Mouse (Mus musculus) hematopoietic stem cell, adult 5-6 weeks (primary cell): Measurements from ENCODE around the gene Ehmt2. TPM values are rescaled to one million over a fixed set of nuclear protein-coding genes. Genes with fewer than 3 reads are reported as not detected.

Experiments
- ATAC-seq, 2 experiments: fragments of 125-278 bp in 1 of 2; replicated peaks in 1 of 2; 2 replicates each; pipeline ENCODE4 v1.8.0; 2016 to 2017; ENCODE audit warnings: inconsistent platforms in 2 of 2, mild to moderate bottlenecking in 2 of 2, moderate number of reproducible peaks in 2 of 2, low read depth in 1 of 2, moderate TSS enrichment in 1 of 2; ENCODE audit not compliant: low FRiP score in 2 of 2, poor library complexity in 2 of 2, severe bottlenecking in 2 of 2, insufficient read depth in 1 of 2, low TSS enrichment in 1 of 2
- total RNA-seq: library from RNA; stranded (forward); fragments of 172-1452, 232-1000 nt; gene quantifications from 2 replicates; pipeline ENCODE4 v1.2.3, GENCODE M21; 2017

Ehmt2 gene
- total RNA-seq, 1 experiment from 2014 or later: 109 TPM

DNA sequence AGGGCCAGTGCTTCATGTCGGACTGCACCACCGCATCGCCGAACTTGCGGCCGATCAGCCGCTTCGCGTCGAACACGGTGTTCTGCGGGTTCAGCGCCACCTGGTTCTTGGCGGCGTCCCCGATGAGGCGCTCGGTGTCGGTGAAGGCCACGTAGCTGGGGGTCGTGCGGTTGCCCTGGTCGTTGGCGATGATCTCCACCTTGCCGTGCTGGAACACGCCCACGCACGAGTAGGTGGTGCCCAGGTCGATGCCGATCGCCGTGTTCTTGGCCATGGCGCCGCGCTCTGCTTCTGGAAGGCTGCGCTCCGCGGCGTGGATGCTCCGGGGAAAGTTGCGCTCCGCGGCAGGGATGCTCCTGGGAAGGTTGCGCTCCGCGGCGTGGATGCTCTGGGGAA lies 60.5 kb downstream of the Ehmt2 start:
- ATAC-seq: peak in 1 of 2 experiments; percentile 19; a peak in 1 of 4 replicates

DNA sequence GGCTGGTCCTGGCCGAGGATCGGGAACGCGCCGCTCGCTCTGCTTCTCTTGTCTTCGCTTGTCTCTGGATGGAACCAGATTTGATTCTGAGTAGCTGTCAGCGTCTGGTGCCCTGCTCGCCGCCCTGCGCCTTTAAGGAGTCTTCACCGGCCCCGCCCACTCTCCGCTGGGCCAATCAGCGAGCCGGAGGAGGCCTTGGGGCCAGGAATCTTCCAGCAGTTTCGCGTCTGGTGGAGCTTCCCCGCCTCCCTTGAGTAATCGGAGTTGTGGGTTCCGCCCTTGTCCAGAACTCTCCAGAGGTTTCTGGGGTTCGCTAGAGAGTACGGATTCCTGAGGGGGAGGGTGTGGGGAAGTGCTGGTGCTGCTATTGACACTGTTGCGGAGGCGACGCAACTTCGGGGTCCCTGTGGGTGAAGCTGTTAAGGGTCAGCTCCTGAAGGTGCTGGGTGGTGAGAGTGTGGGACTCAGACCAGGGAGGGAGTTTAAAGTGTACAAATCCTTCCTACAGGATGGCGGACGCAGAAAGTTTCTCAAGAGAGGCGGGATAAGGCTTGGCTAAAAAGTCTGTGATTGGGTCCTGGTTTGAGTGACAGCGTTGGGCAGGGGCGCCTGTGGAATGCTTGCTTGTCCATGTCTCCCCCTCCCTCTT lies 61.0 kb downstream of the Ehmt2 start, which contains the start of gene Hspa1b:
Gene Hspa1b, minus strand, starts transcription at position 109 of the 649 bp plus-strand sequence.
- ATAC-seq: peak; percentile 93

DNA sequence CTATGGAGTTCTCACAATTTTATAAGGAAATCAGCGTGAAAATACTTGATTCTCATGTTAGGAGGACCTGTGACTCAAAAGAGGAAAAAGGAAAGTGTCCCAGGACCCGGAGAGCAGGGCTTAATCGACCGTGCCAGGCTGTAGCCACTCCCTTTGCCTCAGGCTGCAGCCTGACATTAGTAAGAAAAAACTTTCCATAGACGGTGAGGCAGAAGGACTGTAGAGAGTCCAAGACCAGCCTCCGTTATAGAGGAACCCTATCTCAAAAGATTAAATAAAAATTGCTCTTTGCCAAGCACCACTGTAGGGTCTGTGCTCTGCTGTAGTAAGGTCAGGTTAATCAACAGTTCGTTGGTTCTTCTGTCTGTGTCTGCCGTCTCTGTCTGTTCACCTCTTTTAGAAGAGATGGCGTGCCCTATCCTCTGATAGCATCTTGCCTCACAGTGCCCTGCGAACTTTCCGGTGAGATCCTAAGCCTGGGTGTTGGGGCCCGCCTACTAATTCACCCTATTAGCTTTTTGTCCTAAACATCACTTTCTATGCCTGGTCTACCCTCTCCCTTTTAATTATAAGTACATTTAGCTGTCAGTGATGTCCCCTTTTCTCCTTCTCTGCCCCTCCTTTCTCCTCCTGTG lies 61.7 kb downstream of the Ehmt2 start:
- ATAC-seq: no peak

DNA sequence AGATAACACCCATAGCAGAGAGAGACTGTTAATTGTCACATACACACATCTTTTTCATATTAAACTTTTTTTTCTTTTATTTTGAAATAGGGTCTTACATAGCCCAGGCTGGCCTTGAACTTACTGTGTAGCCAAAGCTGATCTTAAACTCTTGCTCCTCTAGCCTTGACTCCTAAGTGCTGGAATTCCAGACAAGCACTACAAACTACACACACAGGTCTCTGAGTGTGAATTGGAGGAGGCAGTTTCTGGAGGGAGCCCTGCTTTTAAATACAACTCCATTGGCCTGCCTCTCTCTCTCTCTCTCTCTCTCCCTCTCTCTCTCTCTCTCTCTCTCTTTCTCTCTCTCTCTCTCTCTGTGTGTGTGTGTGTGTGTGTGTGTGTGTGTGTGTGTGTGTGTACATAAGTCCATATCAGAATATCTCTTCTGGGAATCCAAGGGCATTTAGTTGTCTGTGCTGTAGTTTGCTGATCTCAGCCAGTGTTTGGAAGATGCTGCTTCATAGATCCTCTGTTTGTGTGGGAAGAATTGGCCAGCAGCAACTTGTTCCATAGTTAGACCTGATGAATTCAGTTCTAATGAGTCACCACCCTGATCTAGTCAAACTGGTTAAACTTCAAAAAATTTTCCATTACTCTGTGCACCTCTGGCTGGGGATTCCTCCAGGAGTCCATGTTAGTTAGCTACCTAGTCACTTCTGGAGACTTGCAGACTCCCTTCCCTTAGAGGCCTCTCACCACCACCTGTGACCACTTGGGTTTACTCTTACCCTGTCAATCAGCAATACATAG lies 62.6 kb downstream of the Ehmt2 start:
- ATAC-seq: no peak

DNA sequence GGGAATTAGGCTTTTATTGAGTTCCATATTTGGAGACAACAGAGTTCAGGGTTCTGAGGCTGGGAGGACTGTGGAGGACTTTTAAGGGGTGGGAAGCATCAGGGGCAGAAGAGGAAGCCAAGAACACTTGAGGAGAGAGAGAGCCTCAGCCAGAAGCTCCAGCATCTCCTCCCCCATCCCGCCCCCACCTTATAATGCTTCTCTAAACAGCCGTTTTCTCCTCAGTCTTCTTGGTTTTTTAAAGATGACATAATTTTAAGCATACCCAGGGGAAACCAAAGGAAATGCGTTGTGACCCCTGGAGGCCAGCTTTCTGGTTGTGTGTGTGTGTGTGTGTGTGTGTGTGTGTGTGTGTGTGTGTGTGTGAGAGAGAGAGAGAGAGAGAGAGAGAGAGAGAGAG lies 63.9 kb downstream of the Ehmt2 start:
- no peak for ATAC-seq

DNA sequence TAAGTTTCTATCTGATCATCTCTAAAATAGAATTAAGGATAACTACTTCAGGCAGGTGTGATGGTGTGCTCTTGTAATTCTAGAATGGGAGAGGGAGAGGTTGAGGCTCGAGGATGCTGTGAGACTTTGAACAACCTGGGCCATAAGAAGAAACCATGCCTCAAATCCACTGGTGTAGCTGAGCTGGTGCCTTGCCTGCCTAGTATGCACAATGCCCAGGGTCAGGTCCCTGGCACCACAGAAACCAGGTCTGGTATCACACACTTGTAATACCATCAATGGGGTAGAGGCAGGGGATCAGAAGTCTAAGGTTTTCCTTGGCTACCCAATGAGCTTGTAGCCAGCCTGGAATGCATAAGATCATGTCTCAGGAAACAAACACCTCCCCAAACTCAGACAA lies 64.6 kb downstream of the Ehmt2 start:
- no peak for ATAC-seq

Other genes starting within 250 kb of the Ehmt2 start
- gene Tnxb, start 227.9 kb upstream of the Ehmt2 start, total RNA-seq: 0.05 TPM in 1 of 2 replicates, not detected in the other
- 1.0 and 1.4 TPM in 2 replicates for gene C4b, start 154.6 kb upstream of the Ehmt2 start, total RNA-seq
- not detected in 2 replicates for gene Cyp21a1, start 93.9 kb upstream of the Ehmt2 start, total RNA-seq
- gene Stk19, start 61.5 kb upstream of the Ehmt2 start, total RNA-seq: 26.7 and 35.4 TPM in 2 replicates
- 16.4 and 18.6 TPM in 2 replicates for gene Dxo, start 61.5 kb upstream of the Ehmt2 start, total RNA-seq
- 44.0 and 55.5 TPM in 2 replicates for gene Skiv2l, start 48.3 kb upstream of the Ehmt2 start, total RNA-seq
- 40.6 and 41.3 TPM in 2 replicates for gene Nelfe, start 48.1 kb upstream of the Ehmt2 start, total RNA-seq
- gene Cfb, start 36.0 kb upstream of the Ehmt2 start, total RNA-seq: not detected in 2 replicates
- 11.3 and 15.1 TPM in 2 replicates for gene Zbtb12, start 19.0 kb upstream of the Ehmt2 start, total RNA-seq
- not detected in 2 replicates for gene Gm20547, start 16.4 kb upstream of the Ehmt2 start, total RNA-seq
- gene C2, start 204 bp upstream of the Ehmt2 start, total RNA-seq: 3.3 TPM in 1 of 2 replicates, not detected in the other
- 0.19 TPM in 1 of 2 replicates, not detected in the other for gene Slc44a4, start 16.0 kb downstream of the Ehmt2 start, total RNA-seq
- 6.9 and 12.1 TPM in 2 replicates for gene Neu1, start 32.8 kb downstream of the Ehmt2 start, total RNA-seq
- gene Hspa1b, start 60.8 kb downstream of the Ehmt2 start, total RNA-seq: 18.4 and 24.7 TPM in 2 replicates
- gene Gm20481, start 71.4 kb downstream of the Ehmt2 start, total RNA-seq: 1.1 TPM in 1 of 2 replicates, not detected in the other
- 16.3 and 22.9 TPM in 2 replicates for gene Hspa1a, start 73.7 kb downstream of the Ehmt2 start, total RNA-seq
- 0.05 TPM in 1 of 2 replicates, not detected in the other for gene Hspa1l, start 74.2 kb downstream of the Ehmt2 start, total RNA-seq
- gene Lsm2, start 83.4 kb downstream of the Ehmt2 start, total RNA-seq: 28.5 and 39.0 TPM in 2 replicates
- gene Vars, start 102.5 kb downstream of the Ehmt2 start, total RNA-seq: 228 and 415 TPM in 2 replicates
- 0.38 and 0.45 TPM in 2 replicates for gene Vwa7, start 118.1 kb downstream of the Ehmt2 start, total RNA-seq
- gene Sapcd1, start 129.5 kb downstream of the Ehmt2 start, total RNA-seq: 1.7 TPM in 1 of 2 replicates, not detected in the other
- gene Msh5, start 148.3 kb downstream of the Ehmt2 start, total RNA-seq: 3.7 and 7.9 TPM in 2 replicates
- 294 and 299 TPM in 2 replicates for gene Clic1, start 151.5 kb downstream of the Ehmt2 start, total RNA-seq
- gene Ddah2, start 160.6 kb downstream of the Ehmt2 start, total RNA-seq: 27.4 and 32.3 TPM in 2 replicates
- gene Ly6g6c, start 166.9 kb downstream of the Ehmt2 start, total RNA-seq: not detected in 2 replicates
- gene Mpig6b, start 167.7 kb downstream of the Ehmt2 start, total RNA-seq: not detected in 2 replicates
- not detected in 2 replicates for gene Ly6g6e, start 178.4 kb downstream of the Ehmt2 start, total RNA-seq
- gene Ly6g6d, start 179.6 kb downstream of the Ehmt2 start, total RNA-seq: not detected in 2 replicates
- gene Ly6g6f, start 187.1 kb downstream of the Ehmt2 start, total RNA-seq: not detected in 2 replicates
- 25.9 and 30.0 TPM in 2 replicates for gene Abhd16a, start 190.8 kb downstream of the Ehmt2 start, total RNA-seq
- gene Ly6g5c, start 209.8 kb downstream of the Ehmt2 start, total RNA-seq: not detected in 2 replicates
- gene Ly6g5b, start 217.0 kb downstream of the Ehmt2 start, total RNA-seq: 1.6 TPM in 1 of 2 replicates, not detected in the other
- gene Gpank1, start 223.0 kb downstream of the Ehmt2 start, total RNA-seq: 31.2 and 35.1 TPM in 2 replicates
- 250 and 330 TPM in 2 replicates for gene Csnk2b, start 223.6 kb downstream of the Ehmt2 start, total RNA-seq
- gene D17H6S53E, start 227.9 kb downstream of the Ehmt2 start, total RNA-seq: 6.1 and 6.3 TPM in 2 replicates
- 0.38 TPM in 1 of 2 replicates, not detected in the other for gene Apom, start 233.6 kb downstream of the Ehmt2 start, total RNA-seq
- gene Bag6, start 236.7 kb downstream of the Ehmt2 start, total RNA-seq: 109 and 121 TPM in 2 replicates